Mouse (Mus musculus): ENCODE results near the gene Samd7.

GRCm38 (mm10) chr3:30754696-30755095, 8.6 kb downstream of the Samd7 start:
- TF ChIP-seq CTCF (IDR thresholded peaks at IDR 0.05; ENCODE audit: insufficient read depth, low read depth, low read length) (no peak), POLR2A (IDR thresholded peaks at IDR 0.05; ENCODE audit: insufficient read depth, low read depth, low read length) (no peak)

Data from olfactory bulb, adult 2 months (tissue).